Mouse (Mus musculus) brain, embryonic 14.5 days (tissue): Measurements from ENCODE around the gene Ptprb.

Experiments used
- CTCF ChIP-seq: fragments of 200-500 bp; IDR thresholded peaks from 2 replicates; pipeline ENCODE4 v1.5.1; 2012; ENCODE audit warnings: inconsistent platforms, mild to moderate bottlenecking, moderate library complexity, borderline replicate concordance; ENCODE audit not compliant: insufficient read depth, insufficient read length; ENCODE audit errors: extremely low read depth
- POLR2A ChIP-seq: fragments of 200-500 bp; IDR thresholded peaks from 2 replicates; pipeline ENCODE4 v1.6.1; 2012; ENCODE audit warnings: mild to moderate bottlenecking, inconsistent platforms, borderline replicate concordance; ENCODE audit not compliant: poor library complexity, insufficient read depth, insufficient read length, severe bottlenecking; ENCODE audit errors: extremely low read depth

DNA sequence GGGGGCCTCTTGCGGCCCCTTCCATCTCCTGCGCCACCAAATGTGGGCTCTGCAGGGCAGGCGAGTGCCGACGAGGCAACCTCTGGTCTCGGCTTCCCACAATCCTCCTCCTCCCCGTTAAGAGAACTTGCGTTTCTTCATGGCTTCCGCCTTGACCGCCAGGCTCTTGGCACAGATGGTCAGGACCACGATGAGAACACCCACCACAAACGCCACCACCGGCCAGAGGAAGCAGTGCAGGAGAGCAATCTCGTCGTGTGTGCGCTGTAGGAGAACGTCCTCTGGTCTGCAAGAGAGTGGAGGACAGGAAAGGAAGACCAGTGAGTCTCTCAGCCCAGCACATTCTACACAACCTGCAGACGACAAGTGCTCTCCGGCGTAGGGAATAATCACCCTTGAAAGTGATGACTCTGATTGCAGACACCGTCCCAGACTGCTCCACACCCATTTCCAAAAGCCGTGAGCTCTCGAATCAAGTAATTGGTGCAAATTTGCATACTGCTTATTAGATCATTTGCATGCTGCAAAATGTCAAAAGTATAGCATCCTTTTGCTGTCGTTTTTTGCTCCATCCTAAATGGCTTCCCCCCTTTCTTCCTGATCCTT, 142.9 kb downstream of the Ptprb start:
- no peak for TF ChIP-seq POLR2A
- TF ChIP-seq CTCF, result no peak
